Mouse (Mus musculus) neural tube, embryonic 11.5 days (tissue): Measurements from ENCODE around the gene Palm. TPM values are rescaled to one million over a fixed set of nuclear protein-coding genes. Genes with fewer than 3 reads are reported as not detected.

Experiments
- ATAC-seq: fragments of 200-750 bp; cut with Nextera tagmentation; 2 replicates; pipeline ENCODE4 v1.8.0; 2017; ENCODE audit warnings: moderate number of reproducible peaks, mild to moderate bottlenecking, moderate TSS enrichment, moderate library complexity; ENCODE audit not compliant: insufficient read depth, low FRiP score, low TSS enrichment
- DNase-seq: peaks from one replicate; pipeline ENCODE4 v3.0.0-alpha.2; 2015; ENCODE audit warnings: low spot score
- H3K27ac ChIP-seq: fragments of 300-500 bp; sonication (generic); 2 replicates; pipeline ENCODE4 v1.5.1; 2014; ENCODE audit warnings: low read depth, mild to moderate bottlenecking, low read length
- H3K27me3 ChIP-seq: fragments of 300-500 bp; sonication (generic); 2 replicates; pipeline ENCODE4 v1.6.1; 2014; ENCODE audit warnings: mild to moderate bottlenecking, low read length, mixed read lengths; ENCODE audit not compliant: control insufficient read depth, insufficient read depth
- H3K36me3 ChIP-seq: fragments of 300-500 bp; sonication (generic); 2 replicates; pipeline ENCODE4 v1.6.1; 2014; ENCODE audit warnings: mild to moderate bottlenecking, low read length, moderate library complexity, mixed read lengths; ENCODE audit not compliant: control insufficient read depth, insufficient read depth
- H3K4me1 ChIP-seq: fragments of 300-500 bp; sonication (generic); 2 replicates; pipeline ENCODE4 v1.6.1; 2014; ENCODE audit warnings: low read length, mixed read lengths; ENCODE audit not compliant: control insufficient read depth, insufficient read depth
- H3K4me2 ChIP-seq: fragments of 300-500 bp; sonication (generic); 2 replicates; pipeline ENCODE4 v1.6.1; 2014; ENCODE audit warnings: low read depth, mild to moderate bottlenecking, moderate library complexity
- H3K4me3 ChIP-seq: fragments of 300-500 bp; sonication (generic); 2 replicates; pipeline ENCODE4 v1.5.1; 2014; ENCODE audit warnings: low read depth, low read length
- H3K9ac ChIP-seq: fragments of 300-500 bp; sonication (generic); 2 replicates; pipeline ENCODE4 v1.6.1; 2014; ENCODE audit warnings: mild to moderate bottlenecking, low read length
- H3K9me3 ChIP-seq: fragments of 300-500 bp; sonication (generic); 2 replicates; pipeline ENCODE4 v1.6.1; 2016; ENCODE audit warnings: low read length; ENCODE audit not compliant: control insufficient read depth
- WGBS: fragments of 180-500 bp; shearing (Covaris S2); extraction: QIAGEN DNeasy Blood & Tissue Kit; methylation state at CpG from one replicate; pipeline ENCODE4 v1.1.7; 2014; 5-methylcytosine and 5-hydroxymethylcytosine counted together
- polyA plus RNA-seq: library from polyadenylated mRNA; unstranded; fragments of >200 nt; fragmentation: Nextera tagmentation; extraction: Ambion mirVana; gene quantifications from 2 replicates; pipeline ENCODE4 v1.2.1, GENCODE M21; 2014

The Palm gene
- polyA plus RNA-seq, 1 experiment from 2014 or later, result 155 TPM

DNA sequence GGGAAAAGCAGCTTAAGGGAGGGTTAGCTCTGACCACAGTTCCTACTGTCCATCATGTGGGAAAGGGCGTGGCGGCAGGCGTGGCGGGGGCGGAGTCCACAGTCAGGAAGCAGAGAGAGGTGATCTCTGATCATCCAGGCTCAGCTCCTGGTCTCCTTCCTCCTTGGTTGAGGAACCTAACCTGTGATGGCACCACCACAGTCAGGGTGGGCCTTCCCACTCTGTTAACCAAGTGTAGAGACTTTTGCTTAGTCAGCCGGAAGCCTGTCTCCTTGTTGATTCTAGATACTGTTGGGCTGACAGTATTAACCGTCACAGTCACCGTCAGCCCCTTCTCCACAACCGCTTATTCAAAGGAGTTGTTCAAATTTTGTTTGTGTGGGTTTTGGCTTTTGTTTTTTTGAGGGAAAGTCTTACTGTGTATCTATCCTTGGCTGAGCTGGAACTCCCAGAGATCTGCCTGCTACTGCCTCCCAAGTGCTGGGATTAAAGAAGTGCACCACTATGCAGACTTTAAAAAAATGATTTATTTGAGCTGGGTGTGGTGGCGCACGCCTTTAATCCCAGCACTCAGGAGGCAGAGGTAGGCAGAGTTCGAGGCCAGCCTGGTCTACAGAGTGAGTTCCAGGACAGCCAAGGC lies 5.0 kb downstream of the Palm start:
- Histone ChIP-seq H3K4me1 (peaks cover 29% of the 10 kb centered on the region), H3K27me3 (no peaks in the 10 kb centered on the region), H3K36me3 (no peaks in the 10 kb centered on the region; the same call in 1 of the 2 replicates), H3K27ac (no peak overlapping the region), H3K4me3 (no peak overlapping the region), H3K9me3 (no peaks in the 10 kb centered on the region), H3K9ac (no peak overlapping the region), H3K4me2 (no peak overlapping the region)
- no peak for ATAC-seq
- WGBS, result 94% methylated on average over 12 of the region's 12 CpGs
- DNase-seq, result no peak

DNA sequence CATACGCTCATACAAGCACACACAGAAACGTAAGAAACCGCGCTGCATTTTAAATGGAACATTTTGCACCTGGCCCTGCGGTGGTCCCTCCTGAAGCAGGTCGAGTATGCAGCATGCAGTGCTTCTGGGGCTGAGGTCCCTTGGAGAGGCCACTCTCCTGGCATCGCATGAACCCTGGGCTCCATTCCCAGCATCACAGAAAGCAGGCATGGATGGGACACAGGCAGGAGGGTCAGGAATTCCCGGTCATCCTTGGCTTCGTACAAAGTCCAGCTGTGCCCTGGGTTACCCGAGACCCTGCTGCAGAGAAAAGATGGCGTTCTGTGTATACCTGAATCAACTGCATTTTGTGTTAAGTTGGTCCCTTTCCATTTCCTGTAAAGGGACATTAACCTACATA lies 7.1 kb downstream of the Palm start:
- Histone ChIP-seq H3K9ac (no peak overlapping the region; the same call in 1 of the 2 replicates), H3K4me2 (no peak overlapping the region), H3K27me3 (no peaks in the 10 kb centered on the region), H3K4me1 (peaks cover 40% of the 10 kb centered on the region), H3K27ac (no peak overlapping the region), H3K36me3 (no peaks in the 10 kb centered on the region; the same call in 1 of the 2 replicates), H3K9me3 (no peaks in the 10 kb centered on the region), H3K4me3 (no peak overlapping the region)
- ATAC-seq (no peak), DNase-seq (no peak)
- 88% methylated on average over 11 of the region's 11 CpGs for WGBS

DNA sequence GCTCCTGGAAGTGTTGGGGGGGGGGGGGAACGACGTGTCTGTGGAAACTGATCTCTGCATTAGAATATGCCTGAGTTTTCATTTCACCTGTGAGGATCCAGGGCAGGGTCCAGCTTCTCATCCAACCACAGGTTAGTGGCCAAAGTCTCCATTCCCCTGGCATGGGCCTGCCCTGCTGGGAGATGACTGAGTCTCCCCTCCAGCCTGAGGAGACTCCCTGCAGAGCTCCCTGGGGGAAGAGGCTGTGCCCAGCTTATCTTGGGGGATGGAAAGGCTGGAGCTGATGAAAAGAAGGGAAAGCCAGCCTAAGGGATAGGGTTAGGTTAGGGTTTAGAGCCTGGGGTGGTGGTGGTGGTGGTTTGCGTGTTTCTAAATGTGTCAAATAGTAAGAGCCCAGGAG lies 8.5 kb downstream of the Palm start:
- H3K4me2 ChIP-seq, result no peak overlapping the region
- WGBS, result 42% methylated on average over 3 of the region's 3 CpGs

DNA sequence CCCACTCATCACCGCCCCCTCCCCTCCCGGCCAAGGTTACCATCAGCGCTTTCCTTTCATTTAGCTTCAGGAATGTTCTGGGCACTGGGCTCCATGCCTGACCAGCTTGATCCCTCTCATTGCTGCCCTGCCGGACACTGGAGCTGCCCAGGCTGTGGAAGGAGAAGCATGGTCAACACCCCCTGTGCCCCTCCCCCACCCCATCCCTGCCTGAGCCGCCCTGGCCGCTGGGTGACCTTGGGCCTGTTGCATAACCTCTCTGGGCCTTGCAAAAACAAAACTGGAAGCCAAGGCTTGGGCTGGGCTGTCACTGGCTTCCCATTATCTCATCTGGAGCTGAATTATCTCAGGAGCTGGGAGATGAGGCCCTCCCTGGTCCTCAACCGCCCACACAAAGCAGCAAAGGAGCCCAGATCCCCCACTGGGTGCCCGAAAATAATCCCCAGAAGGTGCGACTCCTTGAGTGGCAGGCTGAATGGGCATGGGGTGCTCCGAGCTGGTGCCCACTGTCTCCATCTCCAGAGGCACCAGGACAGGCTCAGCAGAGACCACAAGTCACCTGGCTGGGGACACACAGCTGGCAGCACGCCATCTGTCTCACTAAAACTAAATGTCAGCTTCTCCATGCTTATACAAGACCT lies 9.1 kb downstream of the Palm start:
- H3K4me2 ChIP-seq, result no peak overlapping the region
- ATAC-seq, result no peak

More for the DNA sequence above, 8.5 kb downstream of the Palm start:
- 0 out of 2 replicates have a peak overlapping the region, but pooled peaks have one; percentile 41 for H3K27ac ChIP-seq
- H3K4me1 ChIP-seq, result peaks cover 50% of the 10 kb centered on the region
- no peaks in the 10 kb centered on the region for H3K27me3 ChIP-seq
- ATAC-seq (no peak), DNase-seq (no peak)
- H3K9me3 ChIP-seq, result no peaks in the 10 kb centered on the region
- H3K36me3 ChIP-seq, result no peaks in the 10 kb centered on the region; the same call in 1 of the 2 replicates
- H3K9ac ChIP-seq, result no peak overlapping the region
- H3K4me3 ChIP-seq, result no peak overlapping the region

DNA sequence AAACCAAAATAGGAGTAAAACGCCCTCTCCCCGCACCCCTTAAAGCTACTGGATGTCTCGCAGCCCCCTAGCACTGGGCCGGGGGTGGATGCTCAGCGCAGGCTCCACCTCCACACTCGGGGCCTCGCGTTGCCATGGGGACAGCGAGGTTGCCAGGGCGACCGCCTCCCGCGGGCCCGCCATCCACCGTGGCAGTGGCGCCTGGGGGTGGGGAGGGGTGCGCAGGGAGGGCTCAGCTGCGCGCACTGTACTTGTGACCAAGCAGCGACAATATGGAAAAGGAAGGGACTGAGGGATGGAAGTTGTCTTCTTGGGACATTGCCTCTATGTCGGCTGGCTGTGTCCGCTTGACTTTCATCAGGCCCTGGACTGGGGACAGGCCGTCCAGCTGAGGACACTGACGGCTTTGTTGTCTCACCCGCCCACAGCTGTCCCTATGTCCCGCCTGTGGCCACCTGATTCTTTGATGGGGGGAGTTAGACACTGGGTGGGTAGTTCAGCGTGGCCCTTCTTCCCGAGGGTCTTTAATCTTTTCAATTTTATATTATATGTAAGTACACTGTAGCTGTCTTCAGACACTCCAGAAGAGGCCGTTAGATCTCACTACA lies 10.4 kb downstream of the Palm start:
- peak; percentile 94 for DNase-seq
- Histone ChIP-seq H3K27me3 (no peaks in the 10 kb centered on the region), H3K4me2 (peak overlapping the region; percentile 41), H3K4me3 (0 out of 2 replicates have a peak overlapping the region, but pooled peaks have one; percentile 13), H3K27ac (peak overlapping the region; percentile 90), H3K9me3 (no peaks in the 10 kb centered on the region), H3K4me1 (peaks cover 56% of the 10 kb centered on the region), H3K36me3 (peaks cover 2% of the 10 kb centered on the region; the same call in 1 of the 2 replicates), H3K9ac (peak overlapping the region; percentile 31)
- 4% methylated on average over 29 of the region's 29 CpGs for WGBS
- ATAC-seq, result peak; percentile 92

More for the DNA sequence above, 9.1 kb downstream of the Palm start:
- no peak for DNase-seq
- peaks cover 1% of the 10 kb centered on the region; the same call in 1 of the 2 replicates for H3K36me3 ChIP-seq
- peak overlapping the region; percentile 90 for H3K27ac ChIP-seq
- H3K27me3 ChIP-seq, result no peaks in the 10 kb centered on the region
- 42% methylated on average over 11 of the region's 11 CpGs for whole genome bisulfite sequencing
- no peaks in the 10 kb centered on the region for H3K9me3 ChIP-seq
- peaks cover 56% of the 10 kb centered on the region for H3K4me1 ChIP-seq
- no peak overlapping the region for H3K9ac ChIP-seq
- no peak overlapping the region for H3K4me3 ChIP-seq

DNA sequence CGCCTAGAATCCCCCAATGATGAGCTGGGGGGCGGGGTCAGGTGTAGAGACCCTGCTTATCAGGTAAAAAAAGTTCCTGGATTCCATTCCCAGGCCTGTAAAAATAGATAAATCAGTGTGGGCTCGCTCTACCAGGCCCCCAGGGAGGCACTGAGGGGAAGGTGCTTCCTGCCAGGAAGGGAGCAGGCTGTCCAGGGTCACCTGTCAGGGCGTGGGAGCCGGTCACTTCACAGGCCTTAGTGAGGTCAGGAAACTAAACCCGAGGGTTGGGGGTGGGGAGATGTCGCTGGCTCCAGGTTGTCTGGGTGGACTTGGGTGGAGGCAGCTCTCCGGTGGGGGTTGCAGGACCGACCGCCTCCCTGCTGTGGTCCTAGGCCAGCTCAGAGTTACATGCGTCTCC lies 12.3 kb downstream of the Palm start:
- 68% methylated on average over 11 of the region's 11 CpGs for WGBS
- ATAC-seq (no peak), DNase-seq (no peak)
- Histone ChIP-seq H3K4me3 (no peak overlapping the region), H3K27me3 (no peaks in the 10 kb centered on the region), H3K9ac (peak overlapping the region; percentile 4; the same call in 1 of the 2 replicates), H3K36me3 (peaks cover 8% of the 10 kb centered on the region), H3K4me1 (peaks cover 54% of the 10 kb centered on the region), H3K27ac (0 out of 2 replicates have a peak overlapping the region, but pooled peaks have one; percentile 20), H3K4me2 (no peak overlapping the region), H3K9me3 (no peaks in the 10 kb centered on the region)

DNA sequence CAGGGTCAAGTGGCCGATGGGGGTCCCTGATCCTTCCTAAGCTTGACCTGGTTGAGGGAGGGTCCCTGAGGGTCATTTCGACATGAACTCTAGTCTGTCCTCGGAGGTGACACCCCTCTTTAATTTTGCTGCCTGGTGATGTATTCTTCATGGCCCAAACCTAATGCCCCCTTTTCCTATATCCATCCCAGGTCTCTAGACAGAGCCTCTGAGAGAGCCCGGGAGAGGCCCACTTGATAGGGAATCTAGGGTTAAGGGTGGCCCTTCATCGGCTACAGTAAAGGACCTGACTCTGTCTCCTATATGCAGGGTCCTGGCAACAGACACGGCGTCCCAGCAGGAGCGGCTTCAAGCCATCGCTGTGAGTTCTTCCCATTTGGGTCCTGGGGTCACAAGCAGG lies 13.0 kb downstream of the Palm start:
- no peaks in the 10 kb centered on the region for H3K9me3 ChIP-seq
- H3K4me3 ChIP-seq, result no peak overlapping the region
- peaks cover 8% of the 10 kb centered on the region for H3K36me3 ChIP-seq
- no peak for DNase-seq
- H3K4me1 ChIP-seq, result peaks cover 54% of the 10 kb centered on the region
- no peak overlapping the region; the same call in 1 of the 2 replicates for H3K9ac ChIP-seq
- no peak for ATAC-seq
- WGBS, result 88% methylated on average over 9 of the region's 9 CpGs
- H3K4me2 ChIP-seq, result no peak overlapping the region
- 0 out of 2 replicates have a peak overlapping the region, but pooled peaks have one; percentile 20 for H3K27ac ChIP-seq
- no peaks in the 10 kb centered on the region for H3K27me3 ChIP-seq

DNA sequence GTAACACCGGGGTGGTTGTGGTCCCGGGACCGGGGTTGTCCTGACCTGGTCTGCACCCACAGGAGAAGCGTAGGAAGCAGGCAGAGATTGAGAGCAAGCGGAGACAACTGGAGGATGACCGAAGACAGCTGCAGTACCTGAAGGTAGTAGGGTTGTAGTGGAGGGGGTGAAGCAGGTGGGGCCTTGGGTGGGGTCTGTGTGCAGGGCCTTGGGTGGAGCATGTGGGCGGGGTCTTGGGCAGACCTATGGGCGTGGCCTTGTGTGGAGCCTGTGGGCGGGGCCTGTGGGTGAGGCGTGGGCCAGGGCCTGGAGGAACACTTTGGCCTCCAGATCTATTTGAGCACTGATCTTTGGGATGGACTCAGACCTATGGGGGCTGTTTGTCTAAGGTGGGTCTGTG lies 13.6 kb downstream of the Palm start:
- no peak overlapping the region for H3K27ac ChIP-seq
- ATAC-seq (no peak), DNase-seq (no peak)
- 76% methylated on average over 10 of the region's 10 CpGs for WGBS
- peaks cover 8% of the 10 kb centered on the region for H3K36me3 ChIP-seq
- no peak overlapping the region for H3K4me3 ChIP-seq
- no peak overlapping the region for H3K4me2 ChIP-seq
- H3K4me1 ChIP-seq, result peaks cover 48% of the 10 kb centered on the region
- H3K27me3 ChIP-seq, result no peaks in the 10 kb centered on the region
- no peak overlapping the region; the same call in 1 of the 2 replicates for H3K9ac ChIP-seq
- no peaks in the 10 kb centered on the region for H3K9me3 ChIP-seq
